Mouse (Mus musculus) thymus, adult 2 months (tissue): Measurements from ENCODE around the gene Mfn2.

Source experiments
- CTCF ChIP-seq: fragments of 200-500 bp; IDR thresholded peaks from 2 replicates; pipeline ENCODE4 v1.5.1; 2012; ENCODE audit warnings: mild to moderate bottlenecking, control low read depth, low read length, moderate library complexity, borderline replicate concordance; ENCODE audit not compliant: control insufficient read depth, poor library complexity, insufficient read depth; ENCODE audit errors: extremely low read depth
- POLR2A ChIP-seq: fragments of 200-500 bp; IDR thresholded peaks from 2 replicates; pipeline ENCODE4 v1.6.1; 2012; ENCODE audit warnings: mild to moderate bottlenecking, low read length, control low read depth, moderate library complexity; ENCODE audit not compliant: control insufficient read depth, poor library complexity, insufficient read depth; ENCODE audit errors: extremely low read depth

DNA sequence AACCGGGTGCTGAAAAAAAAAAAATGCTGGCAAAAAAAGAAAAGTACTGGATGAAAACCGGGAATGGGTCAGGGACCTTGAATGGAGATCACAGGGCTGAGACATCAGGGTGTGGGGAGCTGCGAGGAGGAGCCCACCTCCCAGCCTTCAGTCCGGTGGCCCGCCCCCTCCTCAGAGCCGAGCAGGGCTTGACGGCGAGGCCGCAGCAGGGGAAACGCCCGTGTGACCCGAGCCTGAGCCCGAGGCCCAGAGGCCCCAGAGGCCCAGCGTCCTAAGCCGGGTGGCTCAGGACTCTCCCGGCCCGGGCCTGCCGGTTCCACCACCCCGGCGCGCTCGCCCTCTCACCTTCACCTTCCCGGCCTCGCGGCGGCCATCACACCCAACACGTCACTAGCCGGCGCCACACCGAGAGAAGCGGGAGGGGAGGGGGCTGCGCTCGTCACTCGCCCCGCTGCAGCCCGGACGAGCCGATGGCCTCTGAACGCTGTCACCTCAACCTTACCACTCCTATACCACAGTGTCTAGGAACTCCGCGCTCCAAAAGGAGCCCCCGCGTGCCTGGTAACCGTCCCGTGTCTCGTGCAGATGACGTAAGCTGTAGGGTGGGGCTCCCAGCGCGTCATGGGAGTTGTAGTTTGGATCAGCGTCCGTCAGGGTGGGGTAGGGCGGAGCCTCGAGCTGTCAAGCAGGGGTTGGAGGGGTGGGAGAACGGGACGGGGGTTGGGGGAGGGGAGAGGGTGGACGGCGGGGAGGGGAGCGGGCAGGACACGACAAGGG lies at the start of gene Mfn2:
- TF ChIP-seq CTCF (0 out of 2 replicates have a peak, but pooled peaks have one; percentile 42), POLR2A (no peak)
